Mouse (Mus musculus): ENCODE data around the gene Chsy1.

DNA sequence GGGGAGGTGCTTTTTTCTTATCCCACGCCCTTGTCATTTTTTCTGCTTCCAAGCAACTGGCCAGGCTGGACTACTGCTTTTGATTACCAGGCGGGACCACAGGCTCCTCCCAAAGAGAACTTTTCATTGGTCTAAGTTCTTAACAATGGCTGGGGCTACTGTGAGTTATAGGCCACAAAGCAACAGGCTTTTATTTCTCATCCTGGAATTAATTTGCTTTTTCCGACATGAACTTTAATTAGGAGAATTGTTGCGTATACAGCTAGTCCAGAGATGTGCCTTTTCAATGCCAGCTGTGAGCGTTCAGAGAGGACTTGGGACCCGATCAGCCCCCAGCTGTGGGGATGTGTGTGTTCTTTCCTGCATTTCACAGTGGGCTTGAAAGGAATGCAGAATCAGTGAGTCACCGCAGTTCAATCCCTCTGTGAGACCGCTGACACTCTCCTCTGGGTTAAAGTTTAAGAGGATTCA, 113.3 kb downstream of the Chsy1 start:
- TF ChIP-seq CTCF (conservative IDR thresholded peaks at IDR 0.05; ENCODE audit: insufficient read depth, insufficient read length, low read depth, low read length) (no peak), POLR2A (IDR thresholded peaks at IDR 0.05; ENCODE audit: low read depth, low read length) (no peak)

All from kidney, adult 2 months (tissue).